Mouse (Mus musculus) NIH3T3 (cell line): ENCODE measurements at regions not wholly inside any gene's neighbourhood (a gene's known extent, or its start where the extent isn't known, plus 50 kb on each side); places are given as distances from the start of the nearest gene placed in this dataset.
A peak's percentile ranks its signal among the peaks of the same experiment; 100 is the strongest.

Experiments used
- DNase-seq: peaks from one replicate; pipeline ENCODE4 v3.0.0-alpha.2; 2012; ENCODE audit warnings: low read depth

GRCm38 (mm10) chr17:66259697-66260096 is 136.4 kb downstream of the Ddx11 start:
- DNase-seq: no peak

- DNase-seq: peak; percentile 52
These were observed 139.4 kb downstream of the Ddx11 start for GRCm38 (mm10) chr17:66262681-66263240.

- no peak for DNase-seq
These were observed 140.1 kb downstream of the Ddx11 start for GRCm38 (mm10) chr17:66263405-66263804.

- no peak for DNase-seq
These were observed 143.5 kb downstream of the Ddx11 start for GRCm38 (mm10) chr17:66266803-66267202.

- DNase-seq: no peak
These were observed 144.5 kb downstream of the Ddx11 start for GRCm38 (mm10) chr17:66267831-66268230.

- DNase-seq: no peak
These were observed 146.2 kb downstream of the Ddx11 start for GRCm38 (mm10) chr17:66269567-66269966.

GRCm38 (mm10) chr17:66271906-66272305 is 148.6 kb downstream of the Ddx11 start:
- DNase-seq: no peak

- no peak for DNase-seq
These were observed 153.5 kb downstream of the Ddx11 start for GRCm38 (mm10) chr17:66276778-66277177.

GRCm38 (mm10) chr17:66278037-66278436 is 154.7 kb downstream of the Ddx11 start:
- no peak for DNase-seq

GRCm38 (mm10) chr17:66285295-66285694 is 162.0 kb downstream of the Ddx11 start:
- no peak for DNase-seq
